Mouse (Mus musculus): ENCODE results near the gene Gm6309. TPM values are rescaled to one million over a fixed set of nuclear protein-coding genes. Genes with fewer than 3 reads are reported as not detected.
A peak's percentile ranks its signal among the peaks of the same experiment; 100 is the strongest.

Gene Gm6309
- polyA plus RNA-seq, 1 experiment: not detected

GRCm38 (mm10) chr5:146150454-146150853 lies 20.1 kb downstream of the Gm6309 start:
- no peak overlapping the region for H3K4me3 ChIP-seq (ENCODE audit: control insufficient read depth, insufficient read depth, low read length)
- no peaks in the 10 kb centered on the region for H3K4me1 ChIP-seq (replicated peaks; ENCODE audit: control insufficient read depth, insufficient read depth, low read length)
- no peaks in the 10 kb centered on the region for H3K27me3 ChIP-seq (ENCODE audit: control insufficient read depth, insufficient read depth, low read length)
- WGBS: 47% methylated on average over 3 of the region's 3 CpGs
- DNase-seq: no peak
- no peak for TF ChIP-seq CTCF (IDR thresholded peaks at IDR 0.05; ENCODE audit: borderline replicate concordance, control insufficient read depth, extremely low read depth, insufficient read depth, low read length, poor library complexity)
- no peak for TF ChIP-seq POLR2A (IDR thresholded peaks at IDR 0.05; ENCODE audit: control insufficient read depth, extremely low read depth, insufficient read depth, low read length, poor library complexity)
- H3K36me3 ChIP-seq (ENCODE audit: control insufficient read depth, insufficient read depth, low read length): no peaks in the 10 kb centered on the region
- no peak overlapping the region for H3K27ac ChIP-seq (ENCODE audit: control insufficient read depth, insufficient read depth, low read length)

- no peaks in the 10 kb centered on the region for H3K36me3 ChIP-seq (ENCODE audit: control insufficient read depth, insufficient read depth, low read length)
- H3K4me1 ChIP-seq (replicated peaks; ENCODE audit: control insufficient read depth, insufficient read depth, low read length): no peaks in the 10 kb centered on the region
- TF ChIP-seq CTCF (IDR thresholded peaks at IDR 0.05; ENCODE audit: borderline replicate concordance, control insufficient read depth, extremely low read depth, insufficient read depth, low read length, poor library complexity) (no peak), POLR2A (IDR thresholded peaks at IDR 0.05; ENCODE audit: control insufficient read depth, extremely low read depth, insufficient read depth, low read length, poor library complexity) (no peak)
- H3K4me3 ChIP-seq (ENCODE audit: control insufficient read depth, insufficient read depth, low read length): no peak overlapping the region
- no peaks in the 10 kb centered on the region for H3K27me3 ChIP-seq (ENCODE audit: control insufficient read depth, insufficient read depth, low read length)
- H3K27ac ChIP-seq (ENCODE audit: control insufficient read depth, insufficient read depth, low read length): no peak overlapping the region
- WGBS: 54% methylated on average over 2 of the region's 2 CpGs
- DNase-seq: peak; percentile 28
Observed at GRCm38 (mm10) chr5:146147903-146148302, 22.6 kb downstream of the Gm6309 start.

Other genes with a start within 250 kb of the Gm6309 start
- gene Cyp3a25, start 161.1 kb downstream of the Gm6309 start, polyA plus RNA-seq (2012; rRNA removed): 0.07 and 0.20 TPM in 2 replicates
- not detected in 2 replicates for gene Cyp3a59, start 91.5 kb downstream of the Gm6309 start, polyA plus RNA-seq (2012; rRNA removed)
- gene Gm5565, start 10.2 kb downstream of the Gm6309 start, polyA plus RNA-seq (2012; rRNA removed): not detected in 2 replicates
- 0.65 and 1.1 TPM in 2 replicates for gene 1700001J03Rik, start 14.6 kb upstream of the Gm6309 start, polyA plus RNA-seq (2012; rRNA removed)
- gene Rnf6, start 50.8 kb upstream of the Gm6309 start, polyA plus RNA-seq (2012; rRNA removed): 28.9 and 31.5 TPM in 2 replicates
- gene Cdk8, start 60.5 kb upstream of the Gm6309 start, polyA plus RNA-seq (2012; rRNA removed): 46.9 and 47.1 TPM in 2 replicates
- 0.73 and 0.97 TPM in 2 replicates for gene Wasf3, start 214.3 kb upstream of the Gm6309 start, polyA plus RNA-seq (2012; rRNA removed)

Data from thymus, adult 2 months (tissue).